Mouse (Mus musculus) lung, postnatal 4 days (tissue): ENCODE measurements at regions not wholly inside any gene's neighbourhood (a gene's known extent, or its start where the extent isn't known, plus 50 kb on each side); places are given as distances from the start of the nearest gene placed in this dataset.
A peak's percentile ranks its signal among the peaks of the same experiment; 100 is the strongest.
"Not testable (repeated sequence)": the region's sequence is repeated elsewhere in the genome, so short reads cannot be mapped to it uniquely, and the experiment has no call there.

Experiments used
- DNase-seq, 2 experiments: peaks; one replicate each; pipeline ENCODE4 v3.0.0; 2021

- not testable (repeated sequence) for DNase-seq
Observed at GRCm38 (mm10) chr15:53984006-53984405, 99.3 kb downstream of the Gm7489 start.

- DNase-seq: no peak
Observed at GRCm38 (mm10) chr15:53989888-53990287, 105.2 kb downstream of the Gm7489 start.

- DNase-seq: no peak
Observed at GRCm38 (mm10) chr15:53995199-53995868, 110.6 kb downstream of the Gm7489 start.

- no peak for DNase-seq
Observed at GRCm38 (mm10) chr15:53998600-53999290, 114.0 kb downstream of the Gm7489 start.

GRCm38 (mm10) chr15:54033756-54034155, 149.1 kb downstream of the Gm7489 start:
- peak; percentile 4 to 27 for DNase-seq

GRCm38 (mm10) chr15:54050711-54051110, 166.0 kb downstream of the Gm7489 start:
- no peak for DNase-seq

GRCm38 (mm10) chr15:54070005-54070634, 185.4 kb downstream of the Gm7489 start:
- peak; percentile 66 to 75 for DNase-seq

- DNase-seq: no peak
Observed at GRCm38 (mm10) chr15:54071732-54072131, 187.0 kb downstream of the Gm7489 start.

- DNase-seq: no peak
Observed at GRCm38 (mm10) chr15:54091301-54091700, 206.6 kb downstream of the Gm7489 start.

- no peak for DNase-seq
Observed at GRCm38 (mm10) chr15:54092386-54092785, 207.7 kb downstream of the Gm7489 start.

GRCm38 (mm10) chr15:54097498-54097897, 212.8 kb downstream of the Gm7489 start:
- no peak for DNase-seq

- DNase-seq: no peak
Observed at GRCm38 (mm10) chr15:54112406-54112805, 227.7 kb downstream of the Gm7489 start.

- peak; percentile 40 to 72 for DNase-seq
Observed at GRCm38 (mm10) chr15:54114096-54114512, 229.4 kb downstream of the Gm7489 start.

- DNase-seq: no peak
Observed at GRCm38 (mm10) chr15:54117967-54118538, 233.3 kb downstream of the Gm7489 start.

GRCm38 (mm10) chr15:54120456-54120855, 235.8 kb downstream of the Gm7489 start:
- DNase-seq: no peak

GRCm38 (mm10) chr15:54164350-54164749, 279.6 kb downstream of the Gm7489 start:
- no peak for DNase-seq

GRCm38 (mm10) chr15:54167842-54168361, 283.2 kb downstream of the Gm7489 start:
- no peak for DNase-seq

GRCm38 (mm10) chr15:54177221-54177620, 292.5 kb downstream of the Gm7489 start:
- DNase-seq: no peak

GRCm38 (mm10) chr15:54177791-54178190, 293.1 kb downstream of the Gm7489 start:
- no peak for DNase-seq
